Mouse (Mus musculus) heart, embryonic 13.5 days (tissue): ENCODE data around the gene Ccnt1. TPM values are rescaled to one million over a fixed set of nuclear protein-coding genes. Genes with fewer than 3 reads are reported as not detected.
"Not testable (repeated sequence)": the region's sequence is repeated elsewhere in the genome, so short reads cannot be mapped to it uniquely, and the experiment has no call there.

Experiments
- ATAC-seq: fragments of 200-750 bp; cut with Nextera tagmentation; 2 replicates; pipeline ENCODE4 v1.8.0; 2017; ENCODE audit warnings: moderate TSS enrichment; ENCODE audit not compliant: insufficient number of reproducible peaks, low FRiP score, low TSS enrichment; ENCODE audit errors: extremely low read depth
- H3K27ac ChIP-seq: fragments of 300-500 bp; sonication (generic); replicated peaks from 2 replicates; pipeline ENCODE4 v1.5.1; 2015; ENCODE audit warnings: moderate library complexity, mild to moderate bottlenecking, inconsistent platforms
- H3K27me3 ChIP-seq: fragments of 300-500 bp; sonication (generic); replicated peaks from 2 replicates; pipeline ENCODE4 v1.6.1; 2015; ENCODE audit warnings: mild to moderate bottlenecking, inconsistent platforms
- H3K36me3 ChIP-seq: fragments of 300-500 bp; sonication (generic); 2 replicates; pipeline ENCODE4 v1.6.1; 2015; ENCODE audit warnings: mild to moderate bottlenecking, inconsistent platforms
- H3K4me1 ChIP-seq: fragments of 300-500 bp; sonication (generic); 2 replicates; pipeline ENCODE4 v1.6.1; 2015; ENCODE audit warnings: inconsistent platforms
- H3K4me2 ChIP-seq: fragments of 300-500 bp; sonication (generic); 2 replicates; pipeline ENCODE4 v1.6.1; 2015; ENCODE audit warnings: inconsistent platforms, mild to moderate bottlenecking, moderate library complexity
- H3K4me3 ChIP-seq: fragments of 300-500 bp; sonication (generic); 2 replicates; pipeline ENCODE4 v1.5.1; 2015; ENCODE audit warnings: moderate library complexity, mild to moderate bottlenecking, inconsistent platforms
- H3K9ac ChIP-seq: fragments of 300-500 bp; sonication (generic); 2 replicates; pipeline ENCODE4 v1.6.1; 2015; ENCODE audit warnings: inconsistent platforms, mild to moderate bottlenecking, moderate library complexity
- H3K9me3 ChIP-seq: fragments of 300-500 bp; sonication (generic); 2 replicates; pipeline ENCODE4 v1.6.1; 2016; ENCODE audit warnings: inconsistent platforms
- WGBS: fragments of 180-500 bp; shearing (Covaris S2); methylation state at CpG from one replicate; pipeline ENCODE4 v1.1.7; 2015; ENCODE audit warnings: mixed read lengths; 5-methylcytosine and 5-hydroxymethylcytosine counted together
- polyA plus RNA-seq: library from polyadenylated mRNA; unstranded; fragments of >200 nt; fragmentation: Nextera tagmentation; extraction: Ambion mirVana; gene quantifications from 2 replicates; pipeline ENCODE4 v1.2.1, GENCODE M21; 2015

Gene Ccnt1
- polyA plus RNA-seq, 1 experiment from 2014 or later: 35.8 TPM

DNA sequence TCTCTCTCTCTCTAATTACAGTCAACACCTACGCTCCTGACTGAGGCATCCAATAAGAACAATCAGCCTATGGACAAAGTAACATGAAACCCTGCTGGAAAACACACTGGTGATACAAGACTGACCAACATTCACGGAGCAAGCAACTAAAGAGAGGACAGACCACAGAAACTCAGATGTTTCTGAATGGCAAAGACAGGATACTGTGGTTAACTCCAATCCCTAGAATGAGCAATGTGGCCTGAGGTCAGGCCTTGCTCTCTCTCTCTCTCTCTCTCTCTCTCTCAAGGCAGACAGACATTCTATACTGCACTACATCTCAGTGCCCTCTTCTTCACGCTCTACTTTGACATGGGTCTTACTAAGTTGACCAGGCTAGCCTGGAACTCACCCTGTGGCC lies 49.5 kb downstream of the Ccnt1 start:
- no peak overlapping the region for H3K9ac ChIP-seq
- no peak for ATAC-seq
- WGBS: 88% methylated on average over 3 of the region's 3 CpGs
- H3K9me3 ChIP-seq: no peaks in the 10 kb centered on the region
- peaks cover 82% of the 10 kb centered on the region for H3K36me3 ChIP-seq
- H3K4me3 ChIP-seq: no peak overlapping the region
- H3K4me2 ChIP-seq: no peak overlapping the region
- no peak overlapping the region for H3K27ac ChIP-seq
- H3K4me1 ChIP-seq: 0 out of 2 replicates have a peak, but pooled peaks cover 3% of the 10 kb centered on the region
- H3K27me3 ChIP-seq: no peaks in the 10 kb centered on the region

DNA sequence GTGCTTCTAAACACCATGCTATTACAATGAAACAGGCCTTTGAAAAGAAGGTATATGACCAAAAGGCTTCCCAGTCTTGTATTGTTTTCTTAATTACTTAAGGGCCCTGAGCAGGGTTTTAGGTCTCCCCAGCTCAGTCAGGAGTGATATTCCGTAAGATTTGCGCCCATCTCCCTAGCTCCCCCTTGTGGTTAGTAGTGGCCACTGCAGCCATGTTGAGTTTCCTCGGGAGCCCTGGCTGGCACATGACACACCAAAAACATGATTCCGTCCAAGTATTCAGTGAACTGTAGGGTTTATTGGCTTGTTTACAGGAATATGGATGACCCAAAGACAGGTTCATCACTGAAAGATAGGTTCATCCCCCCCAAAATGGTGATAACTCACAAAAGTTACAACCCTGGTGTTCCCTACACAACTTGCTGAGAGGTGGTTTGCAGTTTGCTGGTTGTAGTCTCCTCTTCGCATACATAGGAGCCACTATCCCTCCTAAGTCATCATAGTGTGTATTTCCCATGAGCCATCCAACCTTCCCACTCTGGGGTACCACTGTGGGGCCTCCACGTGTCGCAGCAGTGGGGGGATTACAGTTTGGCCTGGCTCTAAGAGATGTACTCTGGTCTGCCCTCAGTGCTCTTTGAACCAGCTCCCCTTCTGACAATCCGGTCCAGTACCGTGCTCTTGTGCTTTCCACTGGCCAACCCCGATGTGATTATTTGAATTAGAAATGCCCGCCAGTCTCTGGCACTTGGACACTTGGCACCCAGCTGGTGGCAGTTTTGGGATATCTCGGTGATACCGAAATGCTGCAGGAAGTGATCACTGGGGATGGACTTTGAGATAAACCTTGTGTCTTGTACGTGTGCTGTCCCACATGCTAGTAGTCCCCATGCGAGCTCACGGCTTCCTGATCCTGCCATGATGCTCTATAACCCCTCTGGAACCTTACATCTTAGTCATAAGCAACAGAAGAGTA lies 53.1 kb downstream of the Ccnt1 start:
- no peak for ATAC-seq
- Histone ChIP-seq H3K4me2 (no peak overlapping the region), H3K27me3 (no peaks in the 10 kb centered on the region), H3K27ac (no peak overlapping the region), H3K36me3 (peaks cover 54% of the 10 kb centered on the region), H3K9ac (no peak overlapping the region), H3K4me1 (peaks cover 10% of the 10 kb centered on the region), H3K9me3 (no peaks in the 10 kb centered on the region), H3K4me3 (no peak overlapping the region)
- 70% methylated on average over 16 of the region's 16 CpGs for WGBS

DNA sequence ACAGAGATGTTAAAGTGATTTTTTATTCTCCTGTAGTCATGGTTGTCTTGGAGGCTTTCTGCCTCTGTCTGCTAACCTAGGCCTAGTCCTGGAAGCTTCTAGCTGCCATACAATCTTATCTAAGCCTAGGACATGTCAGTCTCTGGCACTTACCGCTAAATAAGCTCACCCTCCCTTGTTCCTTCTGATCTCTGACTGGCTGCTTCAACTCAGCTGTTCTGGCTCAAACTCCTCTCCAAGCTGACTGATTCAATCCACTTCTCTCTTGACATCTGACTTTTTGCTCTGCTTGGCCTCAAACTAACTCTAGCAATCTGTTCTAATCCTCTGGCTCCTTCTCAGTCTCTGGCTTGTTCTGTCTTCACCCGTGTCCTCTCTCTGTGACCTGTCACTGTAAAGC lies 55.9 kb downstream of the Ccnt1 start:
- H3K27ac ChIP-seq, H3K9me3 ChIP-seq, ATAC-seq, H3K4me3 ChIP-seq, H3K27me3 ChIP-seq, H3K4me2 ChIP-seq, H3K9ac ChIP-seq: not testable (repeated sequence)
- H3K4me1 ChIP-seq: peaks cover 30% of the 10 kb centered on the region
- WGBS: 57% methylated on average over 2 of the region's 2 CpGs
- peaks cover 25% of the 10 kb centered on the region for H3K36me3 ChIP-seq

DNA sequence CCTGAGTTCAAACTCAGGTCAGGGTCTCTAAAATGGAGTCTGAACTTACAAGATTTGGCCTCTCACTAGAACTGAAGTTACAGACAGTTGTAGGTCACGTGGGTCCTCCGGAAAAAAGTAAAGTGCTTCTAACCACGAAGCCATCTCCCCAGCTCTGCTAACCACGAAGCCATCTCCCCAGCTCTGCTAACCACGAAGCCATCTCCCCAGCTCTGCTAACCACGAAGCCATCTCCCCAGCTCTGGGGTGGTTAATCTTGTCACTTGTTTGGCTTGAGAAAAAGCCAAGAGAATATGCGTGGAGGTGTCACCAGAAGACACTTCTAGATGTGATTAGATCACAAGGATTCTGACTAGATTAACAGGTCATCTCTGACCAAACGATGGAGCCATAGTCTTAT lies 56.6 kb downstream of the Ccnt1 start:
- no peak overlapping the region for H3K27ac ChIP-seq
- no peaks in the 10 kb centered on the region for H3K27me3 ChIP-seq
- no peak for ATAC-seq
- H3K9ac ChIP-seq: no peak overlapping the region
- no peak overlapping the region for H3K4me3 ChIP-seq
- 81% methylated on average over 8 of the region's 8 CpGs for WGBS
- peaks cover 20% of the 10 kb centered on the region for H3K36me3 ChIP-seq
- no peaks in the 10 kb centered on the region for H3K9me3 ChIP-seq
- H3K4me2 ChIP-seq: no peak overlapping the region
- peaks cover 30% of the 10 kb centered on the region for H3K4me1 ChIP-seq

GRCm38 (mm10) chr15:98513676-98514075 lies 57.0 kb downstream of the Ccnt1 start:
- not testable (repeated sequence) for ATAC-seq, H3K9ac ChIP-seq, H3K9me3 ChIP-seq, H3K27me3 ChIP-seq, H3K27ac ChIP-seq, H3K4me3 ChIP-seq, H3K4me2 ChIP-seq
- Histone ChIP-seq H3K36me3 (peaks cover 20% of the 10 kb centered on the region), H3K4me1 (peaks cover 30% of the 10 kb centered on the region)
- WGBS: 70% methylated on average over 3 of the region's 3 CpGs

GRCm38 (mm10) chr15:98512799-98513321 lies 57.9 kb downstream of the Ccnt1 start:
- Histone ChIP-seq H3K9me3 (no peaks in the 10 kb centered on the region), H3K36me3 (peaks cover 12% of the 10 kb centered on the region), H3K27ac (peak overlapping the region; percentile 59), H3K4me2 (peak overlapping the region; percentile 50), H3K4me3 (no peak overlapping the region), H3K27me3 (no peaks in the 10 kb centered on the region), H3K9ac (peak overlapping the region; percentile 19; the same call in 1 of the 2 replicates), H3K4me1 (peaks cover 30% of the 10 kb centered on the region)
- ATAC-seq: no peak
- 26% methylated on average over 17 of the region's 17 CpGs for WGBS

DNA sequence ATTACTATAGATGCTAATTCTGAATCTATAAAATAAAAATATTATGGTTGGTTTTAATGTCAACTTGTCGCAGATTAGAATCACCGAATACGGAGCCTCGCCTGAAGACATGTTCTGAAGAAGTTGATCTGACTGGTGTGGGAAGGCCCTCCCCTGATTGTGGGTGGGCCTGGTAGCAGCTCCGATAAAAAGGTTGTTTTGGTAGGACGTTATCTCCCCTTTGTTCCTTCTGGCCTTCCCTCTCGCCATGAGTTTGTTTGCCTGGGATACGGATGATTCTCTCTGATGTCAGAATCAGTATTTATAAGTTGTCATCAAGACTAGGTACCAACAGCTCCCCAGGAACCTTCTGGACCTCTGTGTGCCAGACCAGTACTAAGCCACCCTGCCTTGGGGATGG lies 58.5 kb downstream of the Ccnt1 start:
- Histone ChIP-seq H3K9me3 (no peaks in the 10 kb centered on the region), H3K27me3 (no peaks in the 10 kb centered on the region), H3K4me2 (no peak overlapping the region), H3K27ac (no peak overlapping the region; the same call in 1 of the 2 replicates), H3K4me3 (no peak overlapping the region), H3K4me1 (peaks cover 30% of the 10 kb centered on the region), H3K9ac (no peak overlapping the region), H3K36me3 (0 out of 2 replicates have a peak, but pooled peaks cover 6% of the 10 kb centered on the region)
- WGBS: 38% methylated on average over 8 of the region's 8 CpGs
- no peak for ATAC-seq

- peak overlapping the region; percentile 15; the same call in 1 of the 2 replicates for H3K27ac ChIP-seq
- H3K4me1 ChIP-seq: peaks cover 30% of the 10 kb centered on the region
- H3K27me3 ChIP-seq: no peaks in the 10 kb centered on the region
- 0 out of 2 replicates have a peak, but pooled peaks cover 6% of the 10 kb centered on the region for H3K36me3 ChIP-seq
- H3K4me3 ChIP-seq: no peak overlapping the region
- no peak overlapping the region for H3K9ac ChIP-seq
- no peak for ATAC-seq
- peak overlapping the region; percentile 68 for H3K4me2 ChIP-seq
- no peaks in the 10 kb centered on the region for H3K9me3 ChIP-seq
- WGBS: 65% methylated on average over 13 of the region's 13 CpGs
These were observed 59.3 kb downstream of the Ccnt1 start for GRCm38 (mm10) chr15:98511386-98511928.

DNA sequence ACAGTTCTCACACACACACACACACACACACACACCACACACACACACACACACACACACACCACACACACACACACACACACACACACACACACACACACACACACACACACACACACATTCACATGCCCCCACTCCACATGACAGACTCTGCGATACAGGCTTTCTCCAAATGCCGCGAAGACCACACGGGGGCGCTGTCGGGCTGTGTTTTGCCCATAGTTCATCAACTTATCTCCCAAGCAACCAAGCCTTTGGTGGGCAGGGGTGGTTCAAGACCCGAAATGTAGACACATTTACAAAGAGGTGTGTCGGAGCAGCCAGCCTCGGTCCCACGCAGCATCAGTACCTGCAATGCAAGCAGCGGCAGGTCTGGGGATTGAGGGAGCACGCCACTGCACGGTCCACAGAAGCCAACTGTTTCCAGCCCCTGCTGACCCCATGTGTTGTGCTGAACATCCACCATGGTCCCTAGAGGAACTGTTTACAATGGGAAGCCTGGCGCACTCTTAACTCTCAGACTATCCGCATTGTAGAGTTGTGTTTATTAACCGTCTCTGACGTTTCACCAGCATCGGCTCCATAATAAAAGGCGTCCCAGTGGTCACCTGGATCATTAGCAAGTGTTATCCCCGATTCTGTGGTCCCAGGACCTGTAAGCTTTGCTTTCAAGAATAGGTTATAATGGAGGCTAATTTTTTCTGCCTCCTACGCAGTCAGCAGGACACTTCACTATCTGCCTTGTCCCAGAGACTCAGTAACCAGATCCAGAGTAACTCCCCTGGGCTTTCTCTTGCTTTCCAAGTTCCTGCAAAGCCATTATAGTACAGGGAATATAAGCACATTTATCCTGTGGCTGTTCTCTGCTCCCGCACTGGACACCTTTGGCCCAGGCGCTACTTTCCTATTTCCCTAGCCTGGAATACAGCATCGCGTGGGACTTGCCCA lies 60.0 kb downstream of the Ccnt1 start:
- Histone ChIP-seq H3K27me3 (no peaks in the 10 kb centered on the region), H3K4me1 (peaks cover 30% of the 10 kb centered on the region), H3K9me3 (no peaks in the 10 kb centered on the region), H3K27ac (peak overlapping the region; percentile 15; the same call in 1 of the 2 replicates), H3K9ac (peak overlapping the region; percentile 8; the same call in 1 of the 2 replicates), H3K4me3 (peak overlapping the region; percentile 40), H3K4me2 (peak overlapping the region; percentile 68), H3K36me3 (0 out of 2 replicates have a peak, but pooled peaks cover 4% of the 10 kb centered on the region)
- ATAC-seq: no peak
- WGBS: 26% methylated on average over 25 of the region's 25 CpGs

- no peak overlapping the region for H3K9ac ChIP-seq
- no peaks in the 10 kb centered on the region for H3K9me3 ChIP-seq
- peaks cover 33% of the 10 kb centered on the region for H3K4me1 ChIP-seq
- H3K27ac ChIP-seq: no peak overlapping the region
- H3K4me2 ChIP-seq: no peak overlapping the region
- H3K36me3 ChIP-seq: no peaks in the 10 kb centered on the region
- ATAC-seq: no peak
- peaks cover 5% of the 10 kb centered on the region; the same call in 1 of the 2 replicates for H3K27me3 ChIP-seq
- no peak overlapping the region for H3K4me3 ChIP-seq
- 59% methylated on average over 2 of the region's 2 CpGs for WGBS
These were observed 61.3 kb downstream of the Ccnt1 start for GRCm38 (mm10) chr15:98509387-98509786.
